9 mouse cellular contexts compared by ENCODE assay signal in the genomic region with DNA sequence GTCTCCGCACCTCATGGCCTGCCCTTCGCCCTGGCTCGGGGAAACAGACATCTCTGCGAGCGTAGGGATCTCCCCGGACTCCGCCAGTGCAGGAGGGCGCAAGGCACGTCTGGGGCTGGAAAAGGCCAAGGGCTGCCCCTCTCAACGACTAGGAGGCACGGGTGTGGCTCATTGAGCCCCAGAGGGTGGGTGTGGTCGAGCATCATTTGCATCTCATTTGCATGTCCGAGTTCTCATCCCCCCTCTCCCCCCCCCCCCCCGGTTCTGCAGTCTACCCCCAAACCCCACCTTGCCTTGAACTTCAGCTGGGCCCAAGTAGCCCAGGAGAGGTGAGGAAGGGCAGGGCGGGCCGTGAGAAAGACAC. TPM values are rescaled to one million over a fixed set of nuclear protein-coding genes. Genes with fewer than 3 reads are reported as not detected.
A peak's percentile ranks its signal among the peaks of the same experiment; 100 is the strongest.
DNase-seq lines count a peak whose midpoint lies in the region; ATAC-seq lines count a peak whose summit lies in the region.
"Had no signal": no experiment of that assay in that cellular context is flagged by ENCODE, and none has a peak within 500 bp of the region (broad histone marks: within the 10 kb centered on the region; RNA-seq: fewer than 3 reads in every experiment).

No protein-coding gene starts in this region.

- peaks cover 86% of the 10 kb centered on the region for H3K27me3 ChIP-seq in lung, embryonic 16.5 days (ENCODE audit: control insufficient read depth, insufficient read depth, low read depth, low read length)
- H3K27me3 ChIP-seq in forebrain, embryonic 12.5 days: peaks cover 100% of the 10 kb centered on the region
- H3K27me3 ChIP-seq in limb, embryonic 13.5 days: peaks cover 98% of the 10 kb centered on the region
- peaks cover 11% of the 10 kb centered on the region; the same call in 1 of the 2 replicates for H3K27me3 ChIP-seq in stomach, embryonic 14.5 days (ENCODE audit: control insufficient read depth, insufficient read depth, low read length)

- H3K27ac ChIP-seq in lung, embryonic 16.5 days (ENCODE audit: low read length): no peak overlapping the region
- no peak overlapping the region for H3K27ac ChIP-seq in forebrain, embryonic 12.5 days
- no peak overlapping the region for H3K27ac ChIP-seq in limb, embryonic 13.5 days
- no peak overlapping the region for H3K27ac ChIP-seq in stomach, embryonic 14.5 days (ENCODE audit: low read length)

- DNase-seq in lung, adult 18-20 months: no peak
- DNase-seq in frontal cortex, adult 2 months (ENCODE audit: extremely low spot score in 1 of 2, low spot score in 1 of 2): no peak
- no peak for DNase-seq in left cerebral cortex, adult 18-20 months (ENCODE audit: low spot score in 2 of 2)
- no peak for DNase-seq in right cerebral cortex, adult 2 months (ENCODE audit: low spot score in 2 of 2)

- WGBS in lung, embryonic 16.5 days: 17% methylated on average over 16 of the region's 16 CpGs
- WGBS in forebrain, embryonic 12.5 days: 7% methylated on average over 16 of the region's 16 CpGs
- WGBS in limb, embryonic 13.5 days: 8% methylated on average over 16 of the region's 16 CpGs
- WGBS in stomach, embryonic 14.5 days: 13% methylated on average over 16 of the region's 16 CpGs

- H3K9me3 ChIP-seq in lung, embryonic 16.5 days (ENCODE audit: control insufficient read depth, low read length): no peaks in the 10 kb centered on the region
- no peaks in the 10 kb centered on the region for H3K9me3 ChIP-seq in forebrain, embryonic 12.5 days
- no peaks in the 10 kb centered on the region for H3K9me3 ChIP-seq in limb, embryonic 13.5 days
- no peaks in the 10 kb centered on the region for H3K9me3 ChIP-seq in stomach, embryonic 14.5 days (ENCODE audit: control insufficient read depth, low read depth, low read length)

- no peak overlapping the region for H3K9ac ChIP-seq in lung, embryonic 16.5 days (ENCODE audit: low read length)
- peak overlapping the region; percentile 33; the same call in 1 of the 2 replicates for H3K9ac ChIP-seq in forebrain, embryonic 12.5 days
- H3K9ac ChIP-seq in limb, embryonic 13.5 days: no peak overlapping the region
- no peak overlapping the region for H3K9ac ChIP-seq in stomach, embryonic 14.5 days (replicated peaks; ENCODE audit: low read depth, low read length)

- H3K4me2 ChIP-seq in lung, embryonic 16.5 days (ENCODE audit: low read depth, low read length): peak overlapping the region; percentile 94; the same call in 1 of the 2 replicates
- peak overlapping the region; percentile 76 for H3K4me2 ChIP-seq in forebrain, embryonic 12.5 days
- peak overlapping the region; percentile 80 for H3K4me2 ChIP-seq in limb, embryonic 13.5 days (replicated peaks)
- H3K4me2 ChIP-seq in stomach, embryonic 14.5 days (replicated peaks; ENCODE audit: low read depth, low read length): peak overlapping the region; percentile 82

- no peaks in the 10 kb centered on the region for H3K36me3 ChIP-seq in lung, embryonic 16.5 days (ENCODE audit: control insufficient read depth, insufficient read depth, low read length)
- no peaks in the 10 kb centered on the region for H3K36me3 ChIP-seq in forebrain, embryonic 12.5 days (replicated peaks)
- H3K36me3 ChIP-seq in limb, embryonic 13.5 days: no peaks in the 10 kb centered on the region
- H3K36me3 ChIP-seq in stomach, embryonic 14.5 days (ENCODE audit: control insufficient read depth, insufficient read depth, low read length): no peaks in the 10 kb centered on the region

- ATAC-seq in lung, embryonic 16.5 days (ENCODE audit: low read depth): no peak
- ATAC-seq in forebrain, embryonic 12.5 days (ENCODE audit: low FRiP score): no peak
- ATAC-seq in limb, embryonic 13.5 days (ENCODE audit: low FRiP score, low read depth): no peak; the same call in none of the 2 replicates
- ATAC-seq in stomach, embryonic 14.5 days (ENCODE audit: insufficient number of reproducible peaks, insufficient read depth, low FRiP score, low read depth): no peak
- ATAC-seq: activated CD4-positive, CD25-positive, alpha-beta regulatory T cell, adult 4 months had no signal

- peaks cover 18% of the 10 kb centered on the region for H3K4me1 ChIP-seq in lung, embryonic 16.5 days (replicated peaks; ENCODE audit: control insufficient read depth, insufficient read depth, low read length)
- H3K4me1 ChIP-seq in forebrain, embryonic 12.5 days: peaks cover 32% of the 10 kb centered on the region
- peaks cover 23% of the 10 kb centered on the region for H3K4me1 ChIP-seq in limb, embryonic 13.5 days
- H3K4me1 ChIP-seq in stomach, embryonic 14.5 days (ENCODE audit: control insufficient read depth, insufficient read depth, low read length): peaks cover 22% of the 10 kb centered on the region

- no peak overlapping the region for H3K4me3 ChIP-seq in lung, embryonic 16.5 days (ENCODE audit: low read length)
- H3K4me3 ChIP-seq in forebrain, embryonic 12.5 days (replicated peaks): peak overlapping the region; percentile 45
- H3K4me3 ChIP-seq in limb, embryonic 13.5 days: peak overlapping the region; percentile 47
- peak overlapping the region; percentile 4; the same call in 1 of the 2 replicates for H3K4me3 ChIP-seq in stomach, embryonic 14.5 days (ENCODE audit: low read depth, low read length)

RNA-seq across cellular contexts. Expression of gene Smug1, which starts 3.4 kb away (rescaled TPM):
- 17.4 and 20.7 TPM in 2 replicates for polyA plus RNA-seq in lung, embryonic 16.5 days (2015; fragmentation: Nextera tagmentation; extraction: Ambion mirVana)
- 24.6 and 27.4 TPM in 2 replicates for polyA plus RNA-seq in forebrain, embryonic 12.5 days (2016; fragmentation: Nextera tagmentation; extraction: Ambion mirVana)
- polyA plus RNA-seq in limb, embryonic 13.5 days (2015; fragmentation: Nextera tagmentation; extraction: Ambion mirVana): 15.6 and 16.7 TPM in 2 replicates
- 21.4 and 22.2 TPM in 2 replicates for polyA plus RNA-seq in stomach, embryonic 14.5 days (2014; fragmentation: Nextera tagmentation; extraction: Ambion mirVana)
- 16.1 and 16.3 TPM in 2 replicates for polyA plus RNA-seq in frontal cortex, adult 2 months (2012; rRNA removed)
- 10 to 100 TPM; 21.8 to 22.6 TPM for total RNA-seq in left cerebral cortex, adult 18-20 months (2021)
